Mouse (Mus musculus): Measurements from ENCODE around the gene Kcnj9.

GRCm38 (mm10) chr1:172286740-172287139, 42.4 kb downstream of the Kcnj9 start:
- no peak for TF ChIP-seq EP300 (IDR thresholded peaks at IDR 0.05; ENCODE audit: low read depth)
- no peak for TF ChIP-seq CTCF (IDR thresholded peaks at IDR 0.05; ENCODE audit: low read depth)
